Mouse (Mus musculus): ENCODE measurements around the gene Bglap3. TPM values are rescaled to one million over a fixed set of nuclear protein-coding genes. Genes with fewer than 3 reads are reported as not detected.
A peak's percentile ranks its signal among the peaks of the same experiment; 100 is the strongest.
"Not testable (repeated sequence)": the region's sequence is repeated elsewhere in the genome, so short reads cannot be mapped to it uniquely, and the experiment has no call there.

Gene Bglap3
- polyA plus RNA-seq (2012): not detected in 2 replicates

DNA sequence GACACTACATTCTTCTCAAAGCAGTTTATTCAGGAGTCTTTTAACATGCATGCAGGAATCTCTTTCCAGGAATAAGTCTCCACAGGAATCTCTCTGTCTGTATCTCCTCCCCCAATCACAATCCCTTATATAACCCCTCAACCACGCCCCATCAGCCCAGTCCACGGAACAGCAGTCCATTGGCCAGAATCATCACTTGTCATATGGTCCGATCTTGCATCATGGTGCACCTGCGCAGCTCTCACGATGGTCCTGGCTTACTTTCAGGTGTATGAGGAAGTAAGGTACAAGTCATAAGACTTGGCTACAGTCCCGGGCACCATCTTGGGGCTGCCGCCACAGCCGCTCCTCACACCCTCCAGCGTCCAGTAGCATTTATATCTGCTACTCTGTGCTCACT lies at the start of gene Bglap3:
Bglap3 (minus strand) TSS at position 101 of the 400 bp plus-strand sequence.
- not testable (repeated sequence) for H3K36me3 ChIP-seq (ENCODE audit: control insufficient read depth); H3K4me3 ChIP-seq (replicated peaks)
- peaks cover 13% of the 10 kb centered on the region for H3K4me1 ChIP-seq (ENCODE audit: control insufficient read depth)
- H3K27me3 ChIP-seq (ENCODE audit: control insufficient read depth): peaks cover 11% of the 10 kb centered on the region
- H3K9me3 ChIP-seq (ENCODE audit: control insufficient read depth, low read length): peaks cover 30% of the 10 kb centered on the region

DNA sequence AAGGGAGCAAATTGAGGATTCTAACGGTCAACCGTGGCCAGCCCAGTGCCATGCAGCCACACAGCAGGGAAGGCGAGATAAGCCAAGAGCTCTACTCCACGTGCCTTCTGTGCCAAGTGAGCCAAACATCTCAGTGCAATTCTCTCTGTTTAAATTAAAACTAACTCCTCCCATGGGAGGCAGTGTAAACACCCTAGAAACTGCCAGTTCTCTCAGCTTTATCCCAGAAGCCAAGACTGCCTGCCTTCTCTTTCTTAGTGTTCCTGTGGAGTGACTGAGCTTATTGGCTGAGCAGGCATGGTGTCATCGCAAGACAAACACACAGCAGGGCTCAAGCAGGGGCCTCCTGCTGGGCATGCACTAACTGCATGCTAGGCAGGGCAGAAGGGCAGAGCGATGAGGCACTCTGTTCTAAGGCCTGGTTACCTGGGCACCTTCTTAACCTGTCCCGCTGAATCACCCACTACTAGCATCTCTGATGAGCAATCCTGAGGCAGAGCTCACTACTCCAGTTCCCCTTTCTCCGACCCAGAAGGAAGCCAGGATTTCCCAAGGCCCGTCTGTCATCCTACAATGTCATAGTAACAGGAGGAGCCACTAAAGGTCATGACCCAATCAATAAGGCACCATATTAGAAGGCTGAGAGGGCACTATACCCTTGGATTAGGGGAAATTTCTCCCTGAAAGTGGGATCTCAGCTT lies 49.6 kb upstream of the Bglap3 start:
- Histone ChIP-seq H3K4me1 (ENCODE audit: control insufficient read depth) (peaks cover 84% of the 10 kb centered on the region), H3K36me3 (ENCODE audit: control insufficient read depth) (peaks cover 60% of the 10 kb centered on the region), H3K4me3 (replicated peaks) (peak overlapping the region; percentile 31), H3K27me3 (ENCODE audit: control insufficient read depth) (no peaks in the 10 kb centered on the region), H3K9me3 (ENCODE audit: control insufficient read depth, low read length) (peaks cover 2% of the 10 kb centered on the region; the same call in 1 of the 2 replicates)
- TF ChIP-seq GATA1 (IDR thresholded peaks at IDR 0.05; ENCODE audit: low read length): no peak
- no peak for TF ChIP-seq TAL1 (IDR thresholded peaks at IDR 0.05; ENCODE audit: low read length)

GRCm38 (mm10) chr3:88420771-88421170 lies 48.2 kb upstream of the Bglap3 start:
- Histone ChIP-seq H3K9me3 (ENCODE audit: control insufficient read depth, low read length) (peaks cover 2% of the 10 kb centered on the region; the same call in 1 of the 2 replicates), H3K27me3 (ENCODE audit: control insufficient read depth) (no peaks in the 10 kb centered on the region), H3K4me3 (replicated peaks) (no peak overlapping the region), H3K36me3 (ENCODE audit: control insufficient read depth) (peaks cover 74% of the 10 kb centered on the region), H3K4me1 (ENCODE audit: control insufficient read depth) (peaks cover 91% of the 10 kb centered on the region)
- TF ChIP-seq TAL1 (IDR thresholded peaks at IDR 0.05; ENCODE audit: low read length) (no peak), GATA1 (IDR thresholded peaks at IDR 0.05; ENCODE audit: low read length) (no peak)

DNA sequence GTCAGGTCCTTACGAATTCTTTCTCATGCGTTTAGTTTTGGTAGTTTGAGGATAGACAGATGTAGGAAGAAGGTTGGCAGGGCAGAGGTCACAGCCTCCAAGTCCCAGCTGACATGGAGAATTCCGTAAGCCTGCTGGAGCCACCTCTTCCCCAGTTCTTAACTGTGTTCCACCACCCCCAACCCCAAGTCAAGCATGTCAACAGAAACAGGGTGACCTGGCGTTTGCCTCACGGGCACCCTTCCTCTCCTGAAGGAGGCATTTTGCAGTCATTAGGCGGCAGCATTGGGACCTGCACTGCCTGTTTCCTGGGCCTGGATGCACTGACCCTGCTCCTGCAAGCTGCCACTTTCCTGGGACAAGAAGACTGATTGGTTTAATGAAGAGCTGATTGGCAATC lies 45.5 kb upstream of the Bglap3 start:
- Histone ChIP-seq H3K27me3 (ENCODE audit: control insufficient read depth) (no peaks in the 10 kb centered on the region), H3K4me3 (replicated peaks) (no peak overlapping the region), H3K9me3 (ENCODE audit: control insufficient read depth, low read length) (peaks cover 2% of the 10 kb centered on the region; the same call in 1 of the 2 replicates), H3K4me1 (ENCODE audit: control insufficient read depth) (peaks cover 93% of the 10 kb centered on the region), H3K36me3 (ENCODE audit: control insufficient read depth) (peaks cover 98% of the 10 kb centered on the region)
- TF ChIP-seq GATA1 (IDR thresholded peaks at IDR 0.05; ENCODE audit: low read length) (no peak), TAL1 (IDR thresholded peaks at IDR 0.05; ENCODE audit: low read length) (no peak)

DNA sequence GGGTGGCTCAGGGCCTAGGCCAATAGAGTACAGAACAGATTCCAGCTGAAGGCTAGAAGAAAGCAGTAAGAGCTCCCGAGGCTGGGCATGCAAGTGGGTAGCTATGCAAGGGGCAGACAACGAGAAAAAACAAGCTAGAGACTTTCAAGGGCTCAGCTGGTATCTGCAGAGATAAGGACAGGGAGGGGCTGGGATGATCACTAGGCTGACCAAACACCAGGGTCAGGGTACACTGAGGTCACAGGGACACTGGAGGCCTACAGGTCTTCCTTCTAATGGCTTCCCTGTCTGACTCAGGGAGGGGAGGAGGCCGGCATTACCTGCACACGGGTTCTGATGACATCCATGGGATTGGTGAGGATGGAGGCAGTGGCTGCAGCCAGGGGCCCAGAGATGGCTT lies 43.1 kb upstream of the Bglap3 start:
- Histone ChIP-seq H3K4me3 (replicated peaks) (peak overlapping the region; percentile 4), H3K27me3 (ENCODE audit: control insufficient read depth) (no peaks in the 10 kb centered on the region), H3K4me1 (ENCODE audit: control insufficient read depth) (peaks cover 93% of the 10 kb centered on the region), H3K36me3 (ENCODE audit: control insufficient read depth) (peaks cover 100% of the 10 kb centered on the region), H3K9me3 (ENCODE audit: control insufficient read depth, low read length) (no peaks in the 10 kb centered on the region)
- TF ChIP-seq GATA1 (IDR thresholded peaks at IDR 0.05; ENCODE audit: low read length) (no peak), TAL1 (IDR thresholded peaks at IDR 0.05; ENCODE audit: low read length) (no peak)

DNA sequence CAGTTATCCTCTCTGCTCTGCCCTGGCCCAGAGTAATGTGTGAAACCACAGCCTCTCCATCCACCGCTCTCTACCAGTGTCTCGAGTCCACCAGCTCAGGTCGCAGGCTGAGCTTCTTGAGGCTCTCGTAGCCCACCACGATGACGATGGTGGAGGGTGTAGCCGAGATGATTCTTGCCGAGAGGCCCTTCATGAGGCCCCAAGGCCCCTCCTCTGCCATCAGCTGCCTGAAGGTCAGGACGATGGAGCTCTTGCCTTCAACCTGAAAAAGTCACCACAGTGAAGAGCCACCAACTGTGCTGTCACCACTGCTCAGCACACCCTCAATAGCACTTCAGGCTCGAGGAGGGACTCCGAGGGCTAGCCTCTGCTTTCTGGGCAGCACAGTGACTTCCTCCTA lies 40.1 kb upstream of the Bglap3 start:
- Histone ChIP-seq H3K4me1 (ENCODE audit: control insufficient read depth) (peaks cover 91% of the 10 kb centered on the region), H3K9me3 (ENCODE audit: control insufficient read depth, low read length) (no peaks in the 10 kb centered on the region), H3K27me3 (ENCODE audit: control insufficient read depth) (no peaks in the 10 kb centered on the region), H3K36me3 (ENCODE audit: control insufficient read depth) (peaks cover 83% of the 10 kb centered on the region), H3K4me3 (replicated peaks) (no peak overlapping the region)
- TF ChIP-seq GATA1 (IDR thresholded peaks at IDR 0.05; ENCODE audit: low read length) (no peak), TAL1 (IDR thresholded peaks at IDR 0.05; ENCODE audit: low read length) (no peak)

- Histone ChIP-seq H3K27me3 (ENCODE audit: control insufficient read depth) (no peaks in the 10 kb centered on the region), H3K36me3 (ENCODE audit: control insufficient read depth) (peaks cover 82% of the 10 kb centered on the region), H3K9me3 (ENCODE audit: control insufficient read depth, low read length) (no peaks in the 10 kb centered on the region), H3K4me1 (ENCODE audit: control insufficient read depth) (peaks cover 92% of the 10 kb centered on the region), H3K4me3 (replicated peaks) (peak overlapping the region; percentile 78)
- peak; percentile 79 for TF ChIP-seq TAL1 (IDR thresholded peaks at IDR 0.05; ENCODE audit: low read length)
- peak; percentile 77 for TF ChIP-seq GATA1 (IDR thresholded peaks at IDR 0.05; ENCODE audit: low read length)
These were observed 39.1 kb upstream of the Bglap3 start for GRCm38 (mm10) chr3:88411681-88412080.

GRCm38 (mm10) chr3:88410645-88411031 lies 38.1 kb upstream of the Bglap3 start:
- peaks cover 80% of the 10 kb centered on the region for H3K36me3 ChIP-seq (ENCODE audit: control insufficient read depth)
- H3K27me3 ChIP-seq (ENCODE audit: control insufficient read depth): no peaks in the 10 kb centered on the region
- no peak for TF ChIP-seq TAL1 (IDR thresholded peaks at IDR 0.05; ENCODE audit: low read length)
- no peak for TF ChIP-seq GATA1 (IDR thresholded peaks at IDR 0.05; ENCODE audit: low read length)
- peak overlapping the region; percentile 78 for H3K4me3 ChIP-seq (replicated peaks)
- H3K4me1 ChIP-seq (ENCODE audit: control insufficient read depth): peaks cover 87% of the 10 kb centered on the region
- H3K9me3 ChIP-seq (ENCODE audit: control insufficient read depth, low read length): no peaks in the 10 kb centered on the region

GRCm38 (mm10) chr3:88409741-88410644 lies 37.5 kb upstream of the Bglap3 start, which contains the start of gene Pmf1:
Pmf1 (minus strand) TSS chr3:88410331.
- no peaks in the 10 kb centered on the region for H3K27me3 ChIP-seq (ENCODE audit: control insufficient read depth)
- no peaks in the 10 kb centered on the region for H3K9me3 ChIP-seq (ENCODE audit: control insufficient read depth, low read length)
- H3K4me1 ChIP-seq (ENCODE audit: control insufficient read depth): peaks cover 81% of the 10 kb centered on the region
- peak within 1 kb of the TSS; percentile 78 for H3K4me3 ChIP-seq (replicated peaks)
- peaks cover 77% of the 10 kb centered on the region for H3K36me3 ChIP-seq (ENCODE audit: control insufficient read depth)
- TF ChIP-seq GATA1 (IDR thresholded peaks at IDR 0.05; ENCODE audit: low read length) (no peak), TAL1 (IDR thresholded peaks at IDR 0.05; ENCODE audit: low read length) (no peak)
